Mouse (Mus musculus) midbrain, postnatal 0 days (tissue): ENCODE data around the gene Psmd9. TPM values are rescaled to one million over a fixed set of nuclear protein-coding genes. Genes with fewer than 3 reads are reported as not detected.

Source experiments
- ATAC-seq: fragments of 200-750 bp; cut with Nextera tagmentation; 2 replicates; pipeline ENCODE4 v1.8.0; 2017; ENCODE audit warnings: moderate number of reproducible peaks, mild to moderate bottlenecking, moderate TSS enrichment, moderate library complexity; ENCODE audit not compliant: low FRiP score
- DNase-seq: peaks from one replicate; pipeline ENCODE4 v3.0.0-alpha.2; 2015; ENCODE audit warnings: low spot score
- H3K27ac ChIP-seq: fragments of 300-500 bp; sonication (generic); 2 replicates; pipeline ENCODE4 v1.5.1; 2014; ENCODE audit warnings: low read depth, mild to moderate bottlenecking, low read length, mixed read lengths
- H3K27me3 ChIP-seq: fragments of 300-500 bp; sonication (generic); 2 replicates; pipeline ENCODE4 v1.6.1; 2014; ENCODE audit warnings: low read length, control low read depth, mixed read lengths; ENCODE audit not compliant: insufficient read depth
- H3K36me3 ChIP-seq: fragments of 300-500 bp; sonication (generic); 2 replicates; pipeline ENCODE4 v1.6.1; 2014; ENCODE audit warnings: low read length, control low read depth, mixed read lengths; ENCODE audit not compliant: insufficient read depth
- H3K4me1 ChIP-seq: fragments of 300-500 bp; sonication (generic); 2 replicates; pipeline ENCODE4 v1.6.1; 2014; ENCODE audit warnings: mild to moderate bottlenecking, control low read depth, antibody characterized with exemption, low read length, mixed read lengths; ENCODE audit not compliant: insufficient read depth
- H3K4me2 ChIP-seq: fragments of 300-500 bp; sonication (generic); 2 replicates; pipeline ENCODE4 v1.6.1; 2014; ENCODE audit warnings: low read depth, mild to moderate bottlenecking, low read length, mixed read lengths; ENCODE audit not compliant: poor library complexity, severe bottlenecking
- H3K4me3 ChIP-seq: fragments of 300-500 bp; sonication (generic); 2 replicates; pipeline ENCODE4 v1.5.1; 2014; ENCODE audit warnings: low read depth, mild to moderate bottlenecking, low read length, moderate library complexity
- H3K9ac ChIP-seq: fragments of 300-500 bp; sonication (generic); replicated peaks from 2 replicates; pipeline ENCODE4 v1.6.1; 2014; ENCODE audit warnings: mild to moderate bottlenecking, low read length, moderate library complexity, mixed read lengths; ENCODE audit not compliant: poor library complexity, severe bottlenecking
- H3K9me3 ChIP-seq: fragments of 300-500 bp; sonication (generic); 2 replicates; pipeline ENCODE4 v1.6.1; 2016; ENCODE audit warnings: low read length, control low read depth
- CTCF ChIP-seq: IDR thresholded peaks from 2 replicates; pipeline ENCODE4 v1.5.1; 2016; ENCODE audit warnings: antibody characterized with exemption, mild to moderate bottlenecking
- WGBS: fragments of 180-500 bp; shearing (Covaris S2); extraction: QIAGEN DNeasy Blood & Tissue Kit; methylation state at CpG from one replicate; pipeline ENCODE4 v1.1.7; 2014; 5-methylcytosine and 5-hydroxymethylcytosine counted together
- polyA plus RNA-seq: library from polyadenylated mRNA; unstranded; fragments of >200 nt; fragmentation: Nextera tagmentation; extraction: Ambion mirVana; gene quantifications from 2 replicates; pipeline ENCODE4 v1.2.1, GENCODE M21; 2015
- total RNA-seq: library from RNA; depleted of rRNA; stranded (reverse); fragments of >200 nt; gene quantifications from 2 replicates; pipeline ENCODE4 v1.2.3, GENCODE M21; 2014

The Psmd9 gene
- total and polyA plus RNA-seq, 2 experiments from 2014 or later, result 26.5 to 81.8 TPM

DNA sequence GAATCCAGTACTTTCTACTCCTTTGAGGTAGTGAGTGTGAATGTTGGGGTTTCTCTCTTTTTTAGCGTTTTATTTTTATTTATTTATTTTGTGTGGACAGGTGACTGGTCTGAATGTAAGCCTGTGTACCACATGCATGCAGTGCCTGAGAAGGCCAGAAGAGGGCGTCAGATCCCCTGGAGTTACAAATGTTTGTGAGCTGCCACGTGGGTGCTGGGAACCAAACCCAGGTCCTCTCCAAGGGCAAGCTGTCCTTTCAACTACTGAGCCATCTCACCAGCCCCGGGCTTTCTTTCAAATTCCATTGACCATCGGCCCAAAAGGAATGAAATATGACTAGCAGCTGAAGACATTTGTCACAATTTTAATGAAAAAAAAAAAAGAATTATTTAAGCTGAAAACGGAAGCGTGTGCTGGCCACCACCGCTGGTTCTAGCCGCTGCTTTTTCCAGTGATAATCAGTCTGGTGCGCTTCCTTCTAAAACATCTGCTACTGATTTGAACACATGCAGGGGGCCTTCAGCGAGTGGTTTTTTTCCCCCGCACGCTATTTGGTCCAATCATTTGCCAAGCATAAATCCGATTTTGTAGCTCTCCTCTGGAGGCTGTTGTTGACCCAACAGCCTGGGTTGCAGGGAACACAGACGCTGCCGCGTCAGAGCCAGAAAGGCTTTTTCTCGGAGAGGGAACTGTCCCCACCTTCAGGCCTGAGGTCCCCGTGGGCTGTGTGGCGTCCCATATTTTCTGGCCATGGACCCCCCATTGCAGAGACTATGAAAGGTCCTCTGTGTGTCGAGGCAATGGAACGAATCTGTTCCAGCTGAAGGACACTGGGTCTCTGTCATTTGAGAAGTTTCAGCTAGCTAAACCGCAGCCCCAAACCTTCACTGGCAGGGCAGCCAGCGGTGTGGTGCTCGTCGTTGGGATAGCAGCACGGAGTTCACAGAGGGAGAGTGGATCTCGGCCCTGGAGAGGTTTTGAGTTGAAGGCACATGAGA is 99.6 kb downstream of the Psmd9 start:
- Histone ChIP-seq H3K27ac (no peak overlapping the region), H3K9ac (no peak overlapping the region), H3K27me3 (no peaks in the 10 kb centered on the region), H3K9me3 (no peaks in the 10 kb centered on the region), H3K36me3 (no peaks in the 10 kb centered on the region), H3K4me3 (no peak overlapping the region), H3K4me1 (no peaks in the 10 kb centered on the region), H3K4me2 (no peak overlapping the region)
- WGBS, result 84% methylated on average over 28 of the region's 28 CpGs
- no peak for ATAC-seq
- TF ChIP-seq CTCF, result no peak
- no peak for DNase-seq

GRCm38 (mm10) chr5:123270917-123271316 is 101.7 kb downstream of the Psmd9 start:
- Histone ChIP-seq H3K4me2 (no peak overlapping the region), H3K36me3 (no peaks in the 10 kb centered on the region), H3K4me3 (no peak overlapping the region), H3K27me3 (no peaks in the 10 kb centered on the region), H3K4me1 (no peaks in the 10 kb centered on the region), H3K9ac (no peak overlapping the region), H3K9me3 (no peaks in the 10 kb centered on the region), H3K27ac (no peak overlapping the region)
- ATAC-seq, result no peak
- 84% methylated on average over 11 of the region's 11 CpGs for WGBS
- no peak for DNase-seq
- TF ChIP-seq CTCF, result no peak

- TF ChIP-seq CTCF, result no peak
- DNase-seq (no peak), ATAC-seq (no peak)
- H3K4me3 ChIP-seq, result no peak overlapping the region
- H3K36me3 ChIP-seq, result no peaks in the 10 kb centered on the region
- H3K4me1 ChIP-seq, result peaks cover 5% of the 10 kb centered on the region; the same call in 1 of the 2 replicates
- no peaks in the 10 kb centered on the region for H3K9me3 ChIP-seq
- H3K27ac ChIP-seq, result no peak overlapping the region
- 42% methylated on average over 5 of the region's 5 CpGs for WGBS
- no peak overlapping the region for H3K9ac ChIP-seq
- no peaks in the 10 kb centered on the region for H3K27me3 ChIP-seq
- H3K4me2 ChIP-seq, result no peak overlapping the region
These were observed 103.7 kb downstream of the Psmd9 start for GRCm38 (mm10) chr5:123272927-123273326.

DNA sequence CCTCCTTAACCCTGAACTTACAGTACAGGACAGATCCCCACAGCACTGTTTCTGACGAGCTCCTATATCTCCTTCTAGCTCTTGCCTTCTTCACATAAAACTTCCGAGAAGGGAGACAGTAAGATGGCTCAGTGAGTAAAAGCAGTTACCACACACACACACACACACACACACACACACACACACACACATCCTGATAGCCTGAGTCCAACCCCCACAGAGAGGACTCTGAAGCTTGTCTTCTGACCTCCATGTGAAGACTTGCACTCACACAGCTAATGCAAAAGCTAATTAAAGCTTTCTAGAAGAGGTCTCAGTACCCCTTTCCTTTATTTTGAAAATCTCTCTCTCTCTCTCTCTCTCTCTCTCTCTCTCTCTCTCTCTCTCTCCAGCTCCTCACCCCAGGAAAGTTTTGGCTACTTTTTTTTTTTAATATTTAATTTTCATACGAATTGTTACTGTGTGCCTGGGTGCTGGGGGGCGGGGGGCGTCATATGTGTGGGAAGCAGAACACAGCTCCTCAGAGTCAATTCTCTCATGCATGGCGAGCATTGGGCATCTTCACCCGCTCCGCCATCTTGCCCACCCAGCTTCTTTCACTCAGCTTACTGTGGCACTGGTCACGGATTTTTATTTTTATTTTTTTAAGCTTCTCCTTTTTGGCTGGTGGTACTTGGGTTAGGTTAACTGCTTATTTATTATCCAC is 107.6 kb downstream of the Psmd9 start:
- Histone ChIP-seq H3K4me1 (peaks cover 8% of the 10 kb centered on the region; the same call in 1 of the 2 replicates), H3K27me3 (no peaks in the 10 kb centered on the region), H3K36me3 (no peaks in the 10 kb centered on the region), H3K4me3 (no peak overlapping the region), H3K9ac (no peak overlapping the region), H3K4me2 (no peak overlapping the region), H3K9me3 (no peaks in the 10 kb centered on the region), H3K27ac (no peak overlapping the region)
- 71% methylated on average over 9 of the region's 9 CpGs for WGBS
- DNase-seq (no peak), ATAC-seq (no peak)
- TF ChIP-seq CTCF, result no peak

DNA sequence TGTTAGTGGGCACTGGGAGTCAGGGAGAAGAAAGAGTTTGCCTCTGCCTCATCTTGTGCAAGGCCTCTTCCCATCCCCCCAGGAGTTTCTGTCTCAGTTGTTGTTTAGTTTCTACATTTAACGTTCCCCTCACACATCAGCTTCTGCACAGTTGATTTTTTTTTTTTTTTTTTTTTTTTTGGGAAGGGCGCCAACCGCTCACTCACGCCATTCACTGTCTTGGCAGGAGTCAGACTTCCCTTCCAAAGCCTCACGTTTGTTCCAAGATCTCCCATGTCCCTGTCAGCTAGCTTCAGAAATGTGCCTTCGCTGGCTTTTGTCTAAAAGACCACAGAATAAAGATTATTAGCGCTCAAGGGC is 108.1 kb downstream of the Psmd9 start:
- no peak overlapping the region for H3K27ac ChIP-seq
- DNase-seq (peak; percentile 84), ATAC-seq (no peak)
- no peaks in the 10 kb centered on the region for H3K9me3 ChIP-seq
- no peak overlapping the region for H3K4me3 ChIP-seq
- peaks cover 8% of the 10 kb centered on the region; the same call in 1 of the 2 replicates for H3K4me1 ChIP-seq
- WGBS, result 18% methylated on average over 7 of the region's 7 CpGs
- no peaks in the 10 kb centered on the region for H3K36me3 ChIP-seq
- no peaks in the 10 kb centered on the region for H3K27me3 ChIP-seq
- no peak for TF ChIP-seq CTCF
- H3K9ac ChIP-seq, result no peak overlapping the region
- H3K4me2 ChIP-seq, result no peak overlapping the region

DNA sequence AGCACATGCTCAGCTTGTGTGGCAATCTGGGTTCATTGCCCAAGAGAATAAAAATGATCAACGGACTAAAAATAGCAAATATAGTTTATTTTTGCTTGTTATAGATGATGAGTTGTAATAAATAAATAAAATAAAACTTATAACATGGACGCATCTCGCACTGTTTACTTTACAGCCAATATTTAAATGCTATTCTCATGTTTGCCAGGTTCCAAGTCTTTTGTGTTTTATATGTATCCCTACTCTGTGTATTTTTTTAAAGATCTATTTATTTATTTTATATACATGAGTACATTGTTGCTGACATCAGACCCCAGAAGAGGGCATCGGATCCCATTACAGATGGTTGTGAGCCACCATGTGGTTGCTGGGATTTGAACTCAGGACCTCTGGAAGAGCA is 108.5 kb downstream of the Psmd9 start:
- no peak for TF ChIP-seq CTCF
- WGBS, result 69% methylated on average over 4 of the region's 4 CpGs
- no peak overlapping the region for H3K4me3 ChIP-seq
- H3K4me2 ChIP-seq, result no peak overlapping the region
- peaks cover 8% of the 10 kb centered on the region; the same call in 1 of the 2 replicates for H3K4me1 ChIP-seq
- no peaks in the 10 kb centered on the region for H3K9me3 ChIP-seq
- no peak for ATAC-seq
- H3K27ac ChIP-seq, result no peak overlapping the region
- no peak for DNase-seq
- H3K9ac ChIP-seq, result no peak overlapping the region
- H3K36me3 ChIP-seq, result no peaks in the 10 kb centered on the region
- no peaks in the 10 kb centered on the region for H3K27me3 ChIP-seq
